Mouse (Mus musculus) left cerebral cortex, adult 11 months (tissue): ENCODE data around the gene Hmga1b.
"Not testable (repeated sequence)": the region's sequence is repeated elsewhere in the genome, so short reads cannot be mapped to it uniquely, and the experiment has no call there.

Experiments used
- DNase-seq: peaks from one replicate; pipeline ENCODE4 v3.0.0; 2022; ENCODE audit warnings: low spot score

The Hmga1b gene

GRCm38 (mm10) chr11:120784064-120784791 lies 21.6 kb downstream of the Hmga1b start, which contains the start of the genes Rfng and Gps1:
Gene Rfng, minus strand, starts transcription at chr11:120784207.
Gene Gps1, plus strand, starts transcription at chr11:120784272.
- DNase-seq = peak; percentile 62

- no peak for DNase-seq
Measured at GRCm38 (mm10) chr11:120785145-120785544, 22.6 kb downstream of the Hmga1b start.

GRCm38 (mm10) chr11:120788460-120788859 lies 25.9 kb downstream of the Hmga1b start:
- DNase-seq = not testable (repeated sequence)

GRCm38 (mm10) chr11:120789355-120789754 lies 26.8 kb downstream of the Hmga1b start:
- no peak for DNase-seq

- DNase-seq = no peak
Measured at GRCm38 (mm10) chr11:120789810-120790209, 27.2 kb downstream of the Hmga1b start.

- DNase-seq = no peak
Measured at GRCm38 (mm10) chr11:120792652-120793051, 30.1 kb downstream of the Hmga1b start.

GRCm38 (mm10) chr11:120795756-120796613 lies 33.4 kb downstream of the Hmga1b start, which contains the start of gene Dus1l:
Gene Dus1l, minus strand, starts transcription at chr11:120796403.
- peak; percentile 90 for DNase-seq

- DNase-seq = no peak
Measured at GRCm38 (mm10) chr11:120796614-120796946, 34.0 kb downstream of the Hmga1b start.

- no peak for DNase-seq
Measured at GRCm38 (mm10) chr11:120798244-120798643, 35.6 kb downstream of the Hmga1b start.

GRCm38 (mm10) chr11:120799316-120799890 lies 36.8 kb downstream of the Hmga1b start:
- DNase-seq = no peak

GRCm38 (mm10) chr11:120800061-120800904 lies 37.7 kb downstream of the Hmga1b start:
- peak; percentile 66 for DNase-seq

GRCm38 (mm10) chr11:120804274-120804673 lies 41.7 kb downstream of the Hmga1b start:
- no peak for DNase-seq

GRCm38 (mm10) chr11:120804769-120805168 lies 42.2 kb downstream of the Hmga1b start:
- no peak for DNase-seq

- no peak for DNase-seq
Measured at GRCm38 (mm10) chr11:120805375-120806298, 43.0 kb downstream of the Hmga1b start.

- no peak for DNase-seq
Measured at GRCm38 (mm10) chr11:120808010-120808409, 45.4 kb downstream of the Hmga1b start.

GRCm38 (mm10) chr11:120812068-120812467 lies 49.5 kb downstream of the Hmga1b start:
- DNase-seq = no peak
